Mouse (Mus musculus): ENCODE measurements around the gene Fez1. TPM values are rescaled to one million over a fixed set of nuclear protein-coding genes. Genes with fewer than 3 reads are reported as not detected.
A peak's percentile ranks its signal among the peaks of the same experiment; 100 is the strongest.

Fez1 gene
- 14.7 and 15.7 TPM in 2 replicates for polyA plus RNA-seq (2014; fragmentation: Nextera tagmentation; extraction: Ambion mirVana)

DNA sequence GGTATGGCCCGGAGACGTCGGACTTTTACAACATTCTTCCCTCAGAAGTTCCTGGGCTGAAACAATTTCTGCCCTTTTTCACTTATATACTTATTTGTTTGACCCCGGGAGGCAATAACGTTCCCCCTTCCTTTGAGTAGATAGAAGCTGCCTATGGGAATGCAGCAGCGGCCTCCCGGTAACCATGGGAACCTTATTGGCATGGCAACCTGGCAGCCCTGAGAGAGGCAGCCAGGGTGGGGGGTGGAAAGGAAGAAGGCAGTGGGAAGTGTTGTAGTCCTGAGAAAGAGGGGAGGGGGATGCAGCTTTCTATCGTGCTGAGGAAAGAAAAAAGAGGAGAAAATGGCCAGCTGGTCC is at the start of gene Fez1:
Fez1 (plus strand) TSS at position 221 of the 357 bp plus-strand sequence.
- Histone ChIP-seq H3K27ac (replicated peaks; ENCODE audit: low read depth, low read length) (peak within 1 kb of the TSS; percentile 22; the same call in 1 of the 2 replicates), H3K36me3 (ENCODE audit: control insufficient read depth, insufficient read depth, low read length) (no peaks in the 10 kb centered on the region), H3K9ac (ENCODE audit: low read length) (peak within 1 kb of the TSS; percentile 37), H3K9me3 (ENCODE audit: control insufficient read depth, low read length) (no peaks in the 10 kb centered on the region), H3K4me2 (ENCODE audit: low read depth, severe bottlenecking) (peak within 1 kb of the TSS; percentile 33), H3K4me1 (ENCODE audit: control insufficient read depth, insufficient read depth, low read length) (peaks cover 5% of the 10 kb centered on the region; the same call in 1 of the 2 replicates), H3K27me3 (ENCODE audit: control insufficient read depth, insufficient read depth, low read length) (no peaks in the 10 kb centered on the region), H3K4me3 (ENCODE audit: low read depth, low read length) (peak within 1 kb of the TSS; percentile 3; the same call in 1 of the 2 replicates)
- DNase-seq (ENCODE audit: low spot score): peak; percentile 88
- 4% methylated on average over 8 of the region's 8 CpGs for WGBS
- ATAC-seq (ENCODE audit: insufficient number of reproducible peaks, low FRiP score, low TSS enrichment, low read depth): peak; percentile 90; the same call in 1 of the 2 replicates

DNA sequence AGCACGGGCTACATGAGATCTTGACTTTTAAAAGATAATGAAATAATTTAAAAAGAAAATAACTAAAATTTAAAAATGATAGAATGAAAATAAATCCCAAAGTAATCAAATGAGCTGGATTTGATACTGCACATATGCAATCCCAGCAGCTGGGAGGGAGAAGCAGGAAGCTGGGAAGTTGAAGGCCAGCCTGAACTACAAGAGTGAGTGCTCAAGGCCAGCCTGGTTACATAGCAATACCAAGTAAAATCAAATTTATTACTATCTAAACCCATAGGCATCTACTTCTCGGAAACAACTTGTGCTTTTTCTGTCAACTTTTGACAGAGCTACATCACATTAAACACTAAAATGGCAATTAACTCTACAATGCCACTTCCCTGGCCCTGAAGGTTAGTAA is 37.7 kb upstream of the Fez1 start:
- no peak for DNase-seq (ENCODE audit: low spot score)
- Histone ChIP-seq H3K27ac (replicated peaks; ENCODE audit: low read depth, low read length) (no peak overlapping the region), H3K4me2 (ENCODE audit: low read depth, severe bottlenecking) (no peak overlapping the region), H3K9me3 (ENCODE audit: control insufficient read depth, low read length) (no peaks in the 10 kb centered on the region), H3K9ac (ENCODE audit: low read length) (no peak overlapping the region), H3K36me3 (ENCODE audit: control insufficient read depth, insufficient read depth, low read length) (peaks cover 29% of the 10 kb centered on the region), H3K27me3 (ENCODE audit: control insufficient read depth, insufficient read depth, low read length) (no peaks in the 10 kb centered on the region), H3K4me1 (ENCODE audit: control insufficient read depth, insufficient read depth, low read length) (no peaks in the 10 kb centered on the region), H3K4me3 (ENCODE audit: low read depth, low read length) (no peak overlapping the region)
- WGBS: 93% methylated on average over 2 of the region's 2 CpGs
- ATAC-seq (ENCODE audit: insufficient number of reproducible peaks, low FRiP score, low TSS enrichment, low read depth): no peak

DNA sequence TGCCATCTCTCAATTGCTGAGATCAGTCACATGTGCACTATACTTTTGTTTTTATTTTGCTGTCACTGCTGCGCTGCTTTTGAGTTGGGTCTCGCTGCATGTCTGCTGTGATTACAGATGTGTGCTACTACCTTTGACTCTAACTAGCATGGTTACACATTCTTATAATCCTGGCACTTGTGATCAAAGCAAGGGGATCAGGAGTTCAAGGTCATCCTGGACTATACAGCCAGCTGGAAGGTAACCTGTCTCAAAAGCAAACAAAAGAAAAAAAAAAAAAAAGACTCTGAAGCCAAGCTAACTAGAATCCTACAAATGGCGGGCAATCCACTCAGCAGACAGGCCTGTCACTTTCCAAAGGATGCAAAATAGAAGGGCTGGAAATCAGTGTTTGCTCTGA is 29.5 kb upstream of the Fez1 start:
- H3K9ac ChIP-seq (ENCODE audit: low read length): no peak overlapping the region
- H3K9me3 ChIP-seq (ENCODE audit: control insufficient read depth, low read length): no peaks in the 10 kb centered on the region
- no peaks in the 10 kb centered on the region for H3K4me1 ChIP-seq (ENCODE audit: control insufficient read depth, insufficient read depth, low read length)
- H3K36me3 ChIP-seq (ENCODE audit: control insufficient read depth, insufficient read depth, low read length): peaks cover 10% of the 10 kb centered on the region
- ATAC-seq (ENCODE audit: insufficient number of reproducible peaks, low FRiP score, low TSS enrichment, low read depth) (no peak), DNase-seq (ENCODE audit: low spot score) (no peak)
- WGBS: 92% methylated on average over 3 of the region's 3 CpGs
- H3K27me3 ChIP-seq (ENCODE audit: control insufficient read depth, insufficient read depth, low read length): no peaks in the 10 kb centered on the region
- no peak overlapping the region for H3K27ac ChIP-seq (replicated peaks; ENCODE audit: low read depth, low read length)
- H3K4me2 ChIP-seq (ENCODE audit: low read depth, severe bottlenecking): no peak overlapping the region
- H3K4me3 ChIP-seq (ENCODE audit: low read depth, low read length): no peak overlapping the region

DNA sequence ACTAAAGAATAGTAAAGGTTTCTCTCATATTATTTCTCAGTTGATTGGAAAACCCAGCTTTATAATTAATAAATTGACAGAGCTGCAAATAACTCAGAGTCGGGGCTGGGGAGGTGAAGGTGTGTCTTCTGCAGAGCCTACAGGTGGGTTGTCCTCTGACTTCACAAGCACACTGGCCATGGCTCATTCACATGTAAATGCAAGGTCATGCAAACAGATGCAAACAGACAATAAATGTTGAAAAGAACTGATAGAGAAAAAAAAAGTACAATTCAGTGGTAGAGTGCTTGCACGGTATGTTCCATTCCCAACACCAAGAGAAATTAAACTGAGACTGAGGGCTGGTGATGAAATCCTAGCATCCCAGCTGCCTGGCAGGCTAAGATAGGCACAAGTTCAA is 27.2 kb upstream of the Fez1 start:
- Histone ChIP-seq H3K9me3 (ENCODE audit: control insufficient read depth, low read length) (no peaks in the 10 kb centered on the region; the same call in 1 of the 2 replicates), H3K27me3 (ENCODE audit: control insufficient read depth, insufficient read depth, low read length) (no peaks in the 10 kb centered on the region), H3K4me1 (ENCODE audit: control insufficient read depth, insufficient read depth, low read length) (no peaks in the 10 kb centered on the region), H3K27ac (replicated peaks; ENCODE audit: low read depth, low read length) (no peak overlapping the region), H3K4me3 (ENCODE audit: low read depth, low read length) (no peak overlapping the region), H3K36me3 (ENCODE audit: control insufficient read depth, insufficient read depth, low read length) (no peaks in the 10 kb centered on the region; the same call in 1 of the 2 replicates), H3K4me2 (ENCODE audit: low read depth, severe bottlenecking) (no peak overlapping the region), H3K9ac (ENCODE audit: low read length) (no peak overlapping the region)
- ATAC-seq (ENCODE audit: insufficient number of reproducible peaks, low FRiP score, low TSS enrichment, low read depth) (no peak), DNase-seq (ENCODE audit: low spot score) (no peak)
- WGBS: 86% methylated on average over 2 of the region's 2 CpGs

DNA sequence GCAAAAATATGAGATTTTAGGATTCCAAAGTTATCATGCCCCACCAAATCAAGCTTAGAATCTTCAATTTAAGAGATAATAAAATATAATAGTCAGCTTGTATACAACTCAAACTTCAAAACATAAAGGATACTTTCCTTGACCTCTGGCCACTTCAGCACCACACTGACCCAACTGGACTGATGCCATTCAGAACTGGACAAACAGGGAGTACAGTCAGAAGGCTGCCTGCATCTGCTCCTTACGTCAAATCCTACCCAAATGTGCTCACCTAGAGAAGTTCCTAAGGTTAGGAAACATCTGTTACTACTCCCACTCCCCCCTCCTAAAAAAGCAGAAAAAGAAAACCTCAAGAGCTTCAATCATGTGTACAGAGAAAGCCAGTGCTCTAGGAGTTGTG is 26.1 kb upstream of the Fez1 start:
- H3K4me3 ChIP-seq (ENCODE audit: low read depth, low read length): no peak overlapping the region
- no peaks in the 10 kb centered on the region for H3K27me3 ChIP-seq (ENCODE audit: control insufficient read depth, insufficient read depth, low read length)
- ATAC-seq (ENCODE audit: insufficient number of reproducible peaks, low FRiP score, low TSS enrichment, low read depth) (no peak), DNase-seq (ENCODE audit: low spot score) (no peak)
- no peaks in the 10 kb centered on the region; the same call in 1 of the 2 replicates for H3K9me3 ChIP-seq (ENCODE audit: control insufficient read depth, low read length)
- 79% methylated on average over 1 of the region's 1 CpGs for WGBS
- no peak overlapping the region for H3K4me2 ChIP-seq (ENCODE audit: low read depth, severe bottlenecking)
- no peaks in the 10 kb centered on the region for H3K4me1 ChIP-seq (ENCODE audit: control insufficient read depth, insufficient read depth, low read length)
- H3K36me3 ChIP-seq (ENCODE audit: control insufficient read depth, insufficient read depth, low read length): no peaks in the 10 kb centered on the region
- H3K9ac ChIP-seq (ENCODE audit: low read length): no peak overlapping the region
- H3K27ac ChIP-seq (replicated peaks; ENCODE audit: low read depth, low read length): no peak overlapping the region

DNA sequence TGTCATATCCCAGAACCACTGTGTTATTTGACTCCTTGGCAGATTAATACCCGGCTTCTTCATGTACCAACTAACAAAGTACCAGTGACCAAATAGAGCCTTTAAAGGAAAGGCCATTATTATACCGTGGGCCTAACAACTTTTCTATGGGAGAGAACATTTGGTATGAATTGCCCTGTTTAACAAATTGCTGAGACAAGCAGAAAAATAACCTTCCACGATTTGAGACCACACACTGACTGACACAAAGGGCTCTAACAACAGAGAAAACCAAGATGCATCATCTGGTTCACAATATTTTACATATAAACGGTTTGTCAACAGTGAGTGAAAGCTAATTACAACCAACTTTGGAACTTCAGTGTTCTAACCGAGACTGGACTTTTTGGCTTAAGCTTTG is 25.4 kb upstream of the Fez1 start:
- Histone ChIP-seq H3K9ac (ENCODE audit: low read length) (no peak overlapping the region), H3K27ac (replicated peaks; ENCODE audit: low read depth, low read length) (no peak overlapping the region), H3K36me3 (ENCODE audit: control insufficient read depth, insufficient read depth, low read length) (no peaks in the 10 kb centered on the region), H3K4me2 (ENCODE audit: low read depth, severe bottlenecking) (peak overlapping the region; percentile 78), H3K4me3 (ENCODE audit: low read depth, low read length) (peak overlapping the region; percentile 89; the same call in 1 of the 2 replicates), H3K9me3 (ENCODE audit: control insufficient read depth, low read length) (no peaks in the 10 kb centered on the region; the same call in 1 of the 2 replicates), H3K27me3 (ENCODE audit: control insufficient read depth, insufficient read depth, low read length) (no peaks in the 10 kb centered on the region), H3K4me1 (ENCODE audit: control insufficient read depth, insufficient read depth, low read length) (no peaks in the 10 kb centered on the region)
- WGBS: 19% methylated on average over 5 of the region's 5 CpGs
- ATAC-seq (ENCODE audit: insufficient number of reproducible peaks, low FRiP score, low TSS enrichment, low read depth) (no peak), DNase-seq (ENCODE audit: low spot score) (no peak)

DNA sequence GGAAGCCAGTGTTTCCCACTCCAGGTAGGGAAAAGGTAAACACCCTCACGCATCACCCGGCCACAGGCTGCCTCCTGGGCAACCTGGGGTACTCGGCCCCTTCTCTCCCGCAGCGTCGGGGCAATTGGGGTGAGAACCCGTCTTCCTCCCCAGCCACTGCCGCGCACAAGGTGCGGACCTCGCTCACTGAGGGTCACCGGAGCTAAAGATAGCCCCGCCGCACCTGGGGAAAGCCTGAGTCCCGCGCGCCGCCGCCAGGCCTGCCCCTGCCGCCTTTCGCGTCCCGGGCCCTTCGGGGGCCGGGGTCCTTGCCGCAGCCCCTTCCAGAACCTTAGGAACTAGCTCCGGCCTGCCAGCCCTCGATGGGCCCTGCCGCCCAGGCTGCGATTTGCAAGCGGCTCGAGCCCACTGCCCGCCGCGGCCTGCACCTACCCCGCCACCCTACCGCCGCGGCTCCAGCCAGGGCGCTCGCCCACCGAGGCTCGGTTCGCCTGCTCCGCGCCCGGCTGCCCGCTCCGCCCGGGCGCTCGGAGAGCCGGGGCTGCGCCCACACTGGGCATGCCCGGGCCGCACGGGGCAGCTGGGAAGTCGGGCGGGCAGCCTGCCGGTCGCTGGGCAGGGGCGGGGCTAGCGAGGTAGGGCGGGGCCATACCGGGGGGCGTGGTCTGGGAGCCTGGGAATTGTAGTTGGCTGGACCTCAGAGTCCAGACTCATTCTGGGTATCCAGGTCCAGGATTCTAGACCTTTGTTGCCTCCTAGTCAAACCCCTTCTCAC is 24.7 kb upstream of the Fez1 start, which contains the start of gene Ei24:
Ei24 (minus strand) TSS at position 613 of the 775 bp plus-strand sequence.
- Histone ChIP-seq H3K9me3 (ENCODE audit: control insufficient read depth, low read length) (no peaks in the 10 kb centered on the region; the same call in 1 of the 2 replicates), H3K4me3 (ENCODE audit: low read depth, low read length) (peak within 1 kb of the TSS; percentile 89), H3K36me3 (ENCODE audit: control insufficient read depth, insufficient read depth, low read length) (no peaks in the 10 kb centered on the region), H3K27me3 (ENCODE audit: control insufficient read depth, insufficient read depth, low read length) (no peaks in the 10 kb centered on the region), H3K4me1 (ENCODE audit: control insufficient read depth, insufficient read depth, low read length) (no peaks in the 10 kb centered on the region), H3K27ac (replicated peaks; ENCODE audit: low read depth, low read length) (peak within 1 kb of the TSS; percentile 30; the same call in 1 of the 2 replicates), H3K4me2 (ENCODE audit: low read depth, severe bottlenecking) (peak within 1 kb of the TSS; percentile 78), H3K9ac (ENCODE audit: low read length) (peak within 1 kb of the TSS; percentile 93)
- ATAC-seq (ENCODE audit: insufficient number of reproducible peaks, low FRiP score, low TSS enrichment, low read depth) (peak; percentile 95), DNase-seq (ENCODE audit: low spot score) (peak; percentile 94)
- under 1% methylated on average over 61 of the region's 66 CpGs for WGBS

DNA sequence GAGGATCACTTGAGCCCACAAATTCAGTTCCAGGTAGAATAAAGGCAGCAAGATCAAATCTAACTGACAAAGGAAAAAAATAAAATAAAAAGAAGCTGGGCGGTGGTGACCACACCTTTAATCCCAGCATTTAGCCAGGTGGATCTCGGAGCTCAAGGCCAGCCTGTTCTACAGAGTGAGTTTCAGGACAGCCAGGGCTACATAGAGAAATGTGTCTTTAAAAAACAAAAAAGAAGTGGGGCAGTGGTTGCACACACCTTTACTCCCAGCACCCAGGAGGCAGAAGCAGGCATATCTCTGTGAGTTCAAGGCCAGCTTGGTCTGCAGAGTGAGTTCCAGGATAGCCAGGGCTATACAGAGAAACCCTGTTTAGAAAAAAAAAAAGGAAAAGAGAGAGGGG is 19.7 kb upstream of the Fez1 start:
- no peaks in the 10 kb centered on the region for H3K27me3 ChIP-seq (ENCODE audit: control insufficient read depth, insufficient read depth, low read length)
- ATAC-seq (ENCODE audit: insufficient number of reproducible peaks, low FRiP score, low TSS enrichment, low read depth): no peak
- no peaks in the 10 kb centered on the region; the same call in 1 of the 2 replicates for H3K9me3 ChIP-seq (ENCODE audit: control insufficient read depth, low read length)

More for the DNA sequence above, 19.7 kb upstream of the Fez1 start:
- 81% methylated on average over 2 of the region's 2 CpGs for WGBS
- Histone ChIP-seq H3K4me3 (ENCODE audit: low read depth, low read length) (no peak overlapping the region), H3K9ac (ENCODE audit: low read length) (no peak overlapping the region), H3K27ac (replicated peaks; ENCODE audit: low read depth, low read length) (no peak overlapping the region), H3K36me3 (ENCODE audit: control insufficient read depth, insufficient read depth, low read length) (no peaks in the 10 kb centered on the region), H3K4me2 (ENCODE audit: low read depth, severe bottlenecking) (no peak overlapping the region), H3K4me1 (ENCODE audit: control insufficient read depth, insufficient read depth, low read length) (0 out of 2 replicates have a peak, but pooled peaks cover 3% of the 10 kb centered on the region)
- no peak for DNase-seq (ENCODE audit: low spot score)

Data from limb, embryonic 11.5 days (tissue).